Mouse (Mus musculus) cerebellum, adult 18-20 months (tissue): Measurements from ENCODE around the gene Cadm1.

Experiments
- DNase-seq, 2 experiments: peaks; one replicate each; pipeline ENCODE4 v3.0.0; 2021

The Cadm1 gene

GRCm38 (mm10) chr9:47892995-47893394 is 363.0 kb downstream of the Cadm1 start:
- no peak for DNase-seq

DNA sequence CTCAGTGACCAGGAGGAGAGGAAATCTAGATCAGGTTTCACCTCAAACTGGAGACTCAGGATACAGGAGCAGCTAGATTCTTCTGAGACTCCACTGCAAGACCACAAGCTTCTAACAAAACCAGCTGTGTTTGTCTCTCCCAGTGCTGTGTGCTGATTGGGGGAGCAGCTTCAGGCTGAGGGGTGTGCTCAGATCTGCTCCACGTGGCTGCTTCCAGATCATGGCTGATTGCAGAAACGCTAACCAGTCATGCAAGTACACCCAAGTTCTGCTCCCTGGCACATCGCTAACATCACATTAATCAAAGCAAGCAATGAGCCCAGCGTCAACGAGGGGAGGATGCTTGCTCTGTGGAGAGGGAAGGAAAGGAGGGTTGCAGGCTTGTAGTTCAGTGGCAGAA is 364.1 kb downstream of the Cadm1 start:
- no peak for DNase-seq

- DNase-seq = no peak
Observed at GRCm38 (mm10) chr9:47894661-47895060, 364.7 kb downstream of the Cadm1 start.

- DNase-seq = no peak
Observed at GRCm38 (mm10) chr9:47895121-47895520, 365.1 kb downstream of the Cadm1 start.

DNA sequence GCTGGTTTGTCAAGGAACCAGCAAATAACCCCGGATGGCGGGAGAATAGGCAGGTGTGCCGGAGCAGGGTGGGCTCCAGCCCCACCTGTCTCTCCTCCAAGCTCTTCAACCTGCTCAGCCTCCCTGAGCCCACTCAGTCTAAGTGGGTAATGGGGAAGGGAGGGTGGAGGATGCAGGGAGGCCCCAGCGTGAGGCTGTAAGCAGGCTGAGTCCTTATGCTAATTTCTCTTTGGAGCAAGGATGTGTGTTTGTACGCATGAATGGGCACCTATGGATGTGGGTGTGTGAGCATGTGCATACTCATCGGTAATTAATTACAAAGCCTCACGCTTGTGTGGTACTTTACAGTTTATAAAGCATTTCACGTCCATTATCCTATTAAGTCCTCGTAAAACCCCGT is 370.8 kb downstream of the Cadm1 start:
- DNase-seq = no peak

GRCm38 (mm10) chr9:47903661-47904060 is 373.7 kb downstream of the Cadm1 start:
- no peak for DNase-seq

GRCm38 (mm10) chr9:47904339-47904922 is 374.5 kb downstream of the Cadm1 start:
- no peak for DNase-seq

- no peak for DNase-seq
Observed at GRCm38 (mm10) chr9:47906521-47906920, 376.5 kb downstream of the Cadm1 start.
